Mouse (Mus musculus): ENCODE data around the gene Inhbc. TPM values are rescaled to one million over a fixed set of nuclear protein-coding genes. Genes with fewer than 3 reads are reported as not detected.
"Not testable (repeated sequence)": the region's sequence is repeated elsewhere in the genome, so short reads cannot be mapped to it uniquely, and the experiment has no call there.

Inhbc gene
- total and polyA plus RNA-seq, 2 experiments from 2014 or later, result not detected

GRCm38 (mm10) chr10:127312356-127312676, 57.9 kb downstream of the Inhbc start:
- H3K4me2 ChIP-seq (ENCODE audit: low read depth), result peak overlapping the region; percentile 72
- peaks cover 17% of the 10 kb centered on the region for H3K36me3 ChIP-seq (ENCODE audit: insufficient read depth)
- peak; percentile 88 for DNase-seq
- H3K9me3 ChIP-seq (ENCODE audit: low read length), result no peaks in the 10 kb centered on the region
- ATAC-seq, result peak; percentile 49; the same call in 1 of the 2 replicates
- WGBS, result 0% methylated on average over 4 of the region's 4 CpGs
- H3K4me1 ChIP-seq (ENCODE audit: insufficient read depth), result peaks cover 6% of the 10 kb centered on the region; the same call in 1 of the 2 replicates
- peak; percentile 86 for TF ChIP-seq CTCF (IDR thresholded peaks at IDR 0.05; ENCODE audit: low read depth)
- no peaks in the 10 kb centered on the region for H3K27me3 ChIP-seq (ENCODE audit: insufficient read depth, low read length)
- peak overlapping the region; percentile 64 for H3K27ac ChIP-seq (ENCODE audit: low read depth, low read length)
- H3K9ac ChIP-seq, result peak overlapping the region; percentile 68
- H3K4me3 ChIP-seq (ENCODE audit: low read depth, low read length), result peak overlapping the region; percentile 84

GRCm38 (mm10) chr10:127311476-127312355, 58.5 kb downstream of the Inhbc start, which contains the start of gene Mars:
Gene Mars (minus strand): TSS chr10:127311786.
- ATAC-seq (peak; percentile 99), DNase-seq (peak; percentile 95)
- H3K4me1 ChIP-seq (ENCODE audit: insufficient read depth), result peaks cover 6% of the 10 kb centered on the region; the same call in 1 of the 2 replicates
- H3K4me2 ChIP-seq (ENCODE audit: low read depth), result peak within 1 kb of the TSS; percentile 72
- H3K9ac ChIP-seq, result peak within 1 kb of the TSS; percentile 68
- 2% methylated on average over 65 of the region's 65 CpGs for WGBS
- H3K4me3 ChIP-seq (ENCODE audit: low read depth, low read length), result peak within 1 kb of the TSS; percentile 84
- no peaks in the 10 kb centered on the region for H3K27me3 ChIP-seq (ENCODE audit: insufficient read depth, low read length)
- H3K9me3 ChIP-seq (ENCODE audit: low read length), result no peaks in the 10 kb centered on the region
- peaks cover 22% of the 10 kb centered on the region for H3K36me3 ChIP-seq (ENCODE audit: insufficient read depth)
- H3K27ac ChIP-seq (ENCODE audit: low read depth, low read length), result peak within 1 kb of the TSS; percentile 64
- no peak for TF ChIP-seq CTCF (IDR thresholded peaks at IDR 0.05; ENCODE audit: low read depth)

- DNase-seq (no peak), ATAC-seq (peak; percentile 54)
- peak overlapping the region; percentile 64 for H3K27ac ChIP-seq (ENCODE audit: low read depth, low read length)
- no peak for TF ChIP-seq CTCF (IDR thresholded peaks at IDR 0.05; ENCODE audit: low read depth)
- H3K4me2 ChIP-seq (ENCODE audit: low read depth), result peak overlapping the region; percentile 72
- H3K36me3 ChIP-seq (ENCODE audit: insufficient read depth), result peaks cover 31% of the 10 kb centered on the region
- H3K4me3 ChIP-seq (ENCODE audit: low read depth, low read length), result peak overlapping the region; percentile 84
- no peaks in the 10 kb centered on the region for H3K9me3 ChIP-seq (ENCODE audit: low read length)
- peaks cover 6% of the 10 kb centered on the region; the same call in 1 of the 2 replicates for H3K4me1 ChIP-seq (ENCODE audit: insufficient read depth)
- H3K9ac ChIP-seq, result peak overlapping the region; percentile 68
- H3K27me3 ChIP-seq (ENCODE audit: insufficient read depth, low read length), result no peaks in the 10 kb centered on the region
- 38% methylated on average over 23 of the region's 23 CpGs for WGBS
These were observed 59.4 kb downstream of the Inhbc start for GRCm38 (mm10) chr10:127310523-127311475.

GRCm38 (mm10) chr10:127309167-127309566, 61.1 kb downstream of the Inhbc start:
- not testable (repeated sequence) for H3K27me3 ChIP-seq (ENCODE audit: insufficient read depth, low read length); H3K9ac ChIP-seq; H3K27ac ChIP-seq (ENCODE audit: low read depth, low read length); H3K4me1 ChIP-seq (ENCODE audit: insufficient read depth); ATAC-seq; H3K4me3 ChIP-seq (ENCODE audit: low read depth, low read length); DNase-seq; H3K9me3 ChIP-seq (ENCODE audit: low read length); H3K4me2 ChIP-seq (ENCODE audit: low read depth)
- WGBS, result 87% methylated on average over 3 of the region's 3 CpGs
- peaks cover 47% of the 10 kb centered on the region for H3K36me3 ChIP-seq (ENCODE audit: insufficient read depth)

Other genes with a start within 250 kb of the Inhbc start
- 118 and 119 TPM in 2 replicates for gene Os9, start 249.3 kb downstream of the Inhbc start, total RNA-seq (2014; rRNA removed)
- 122 TPM in 2 replicates for gene Os9, start 249.3 kb downstream of the Inhbc start, polyA plus RNA-seq (2015; fragmentation: Nextera tagmentation; extraction: Ambion mirVana)
- gene B4galnt1, start 205.2 kb downstream of the Inhbc start, total RNA-seq (2014; rRNA removed), result 87.9 and 94.4 TPM in 2 replicates
- 87.3 and 87.8 TPM in 2 replicates for gene B4galnt1, start 205.2 kb downstream of the Inhbc start, polyA plus RNA-seq (2015; fragmentation: Nextera tagmentation; extraction: Ambion mirVana)
- gene Slc26a10, start 189.8 kb downstream of the Inhbc start, total RNA-seq (2014; rRNA removed), result 0.10 TPM in 1 of 2 replicates, not detected in the other
- gene Slc26a10, start 189.8 kb downstream of the Inhbc start, polyA plus RNA-seq (2015; fragmentation: Nextera tagmentation; extraction: Ambion mirVana), result 0.80 and 1.1 TPM in 2 replicates
- 45.4 and 61.3 TPM in 2 replicates for gene Arhgef25, start 180.3 kb downstream of the Inhbc start, total RNA-seq (2014; rRNA removed)
- 14.8 and 16.9 TPM in 2 replicates for gene Arhgef25, start 180.3 kb downstream of the Inhbc start, polyA plus RNA-seq (2015; fragmentation: Nextera tagmentation; extraction: Ambion mirVana)
- gene Dtx3, start 174.7 kb downstream of the Inhbc start, total RNA-seq (2014; rRNA removed), result 198 and 245 TPM in 2 replicates
- 175 and 178 TPM in 2 replicates for gene Dtx3, start 174.7 kb downstream of the Inhbc start, polyA plus RNA-seq (2015; fragmentation: Nextera tagmentation; extraction: Ambion mirVana)
- gene Pip4k2c, start 158.8 kb downstream of the Inhbc start, total RNA-seq (2014; rRNA removed), result 21.5 and 23.3 TPM in 2 replicates
- 17.8 and 20.1 TPM in 2 replicates for gene Pip4k2c, start 158.8 kb downstream of the Inhbc start, polyA plus RNA-seq (2015; fragmentation: Nextera tagmentation; extraction: Ambion mirVana)
- gene Kif5a, start 107.1 kb downstream of the Inhbc start, total RNA-seq (2014; rRNA removed), result 210 and 223 TPM in 2 replicates
- gene Kif5a, start 107.1 kb downstream of the Inhbc start, polyA plus RNA-seq (2015; fragmentation: Nextera tagmentation; extraction: Ambion mirVana), result 62.0 and 84.0 TPM in 2 replicates
- gene Dctn2, start 104.1 kb downstream of the Inhbc start, total RNA-seq (2014; rRNA removed), result 272 and 300 TPM in 2 replicates
- gene Dctn2, start 104.1 kb downstream of the Inhbc start, polyA plus RNA-seq (2015; fragmentation: Nextera tagmentation; extraction: Ambion mirVana), result 332 and 343 TPM in 2 replicates
- gene Mbd6, start 81.4 kb downstream of the Inhbc start, total RNA-seq (2014; rRNA removed), result 5.9 and 9.4 TPM in 2 replicates
- 4.1 and 4.8 TPM in 2 replicates for gene Mbd6, start 81.4 kb downstream of the Inhbc start, polyA plus RNA-seq (2015; fragmentation: Nextera tagmentation; extraction: Ambion mirVana)
- gene Mars, start 58.6 kb downstream of the Inhbc start, total RNA-seq (2014; rRNA removed), result 86.4 and 94.4 TPM in 2 replicates
- 95.9 and 98.6 TPM in 2 replicates for gene Mars, start 58.6 kb downstream of the Inhbc start, polyA plus RNA-seq (2015; fragmentation: Nextera tagmentation; extraction: Ambion mirVana)
- 0.52 and 0.69 TPM in 2 replicates for gene Arhgap9, start 48.5 kb downstream of the Inhbc start, total RNA-seq (2014; rRNA removed)
- 0.81 and 0.99 TPM in 2 replicates for gene Arhgap9, start 48.5 kb downstream of the Inhbc start, polyA plus RNA-seq (2015; fragmentation: Nextera tagmentation; extraction: Ambion mirVana)
- 2.5 and 5.1 TPM in 2 replicates for gene Gli1, start 28.5 kb downstream of the Inhbc start, total RNA-seq (2014; rRNA removed)
- gene Gli1, start 28.5 kb downstream of the Inhbc start, polyA plus RNA-seq (2015; fragmentation: Nextera tagmentation; extraction: Ambion mirVana), result 0.89 and 1.2 TPM in 2 replicates
- gene Inhbe, start 16.0 kb downstream of the Inhbc start, total RNA-seq (2014; rRNA removed), result under 0.01 TPM in 1 of 2 replicates, not detected in the other
- not detected in 2 replicates for gene Inhbe, start 16.0 kb downstream of the Inhbc start, polyA plus RNA-seq (2015; fragmentation: Nextera tagmentation; extraction: Ambion mirVana)
- 47.5 and 51.0 TPM in 2 replicates for gene R3hdm2, start 9.9 kb upstream of the Inhbc start, total RNA-seq (2014; rRNA removed)
- 28.6 and 37.2 TPM in 2 replicates for gene R3hdm2, start 9.9 kb upstream of the Inhbc start, polyA plus RNA-seq (2015; fragmentation: Nextera tagmentation; extraction: Ambion mirVana)
- 0.85 and 1.7 TPM in 2 replicates for gene Stac3, start 131.3 kb upstream of the Inhbc start, total RNA-seq (2014; rRNA removed)
- gene Stac3, start 131.3 kb upstream of the Inhbc start, polyA plus RNA-seq (2015; fragmentation: Nextera tagmentation; extraction: Ambion mirVana), result 0.20 and 0.50 TPM in 2 replicates
- 4.9 and 15.5 TPM in 2 replicates for gene Ndufa4l2, start 144.5 kb upstream of the Inhbc start, total RNA-seq (2014; rRNA removed)
- gene Ndufa4l2, start 144.5 kb upstream of the Inhbc start, polyA plus RNA-seq (2015; fragmentation: Nextera tagmentation; extraction: Ambion mirVana), result 15.2 and 15.5 TPM in 2 replicates
- 31.5 and 43.8 TPM in 2 replicates for gene Shmt2, start 152.0 kb upstream of the Inhbc start, total RNA-seq (2014; rRNA removed)
- gene Shmt2, start 152.0 kb upstream of the Inhbc start, polyA plus RNA-seq (2015; fragmentation: Nextera tagmentation; extraction: Ambion mirVana), result 39.0 and 39.9 TPM in 2 replicates
- 2.1 and 2.2 TPM in 2 replicates for gene Nxph4, start 164.1 kb upstream of the Inhbc start, total RNA-seq (2014; rRNA removed)
- gene Nxph4, start 164.1 kb upstream of the Inhbc start, polyA plus RNA-seq (2015; fragmentation: Nextera tagmentation; extraction: Ambion mirVana), result 19.9 and 22.6 TPM in 2 replicates

Measured in forebrain, postnatal 0 days (tissue).